Mouse (Mus musculus) megakaryocyte-erythroid progenitor cell, adult 5-6 weeks (primary cell): ENCODE data around the gene Cpvl. TPM values are rescaled to one million over a fixed set of nuclear protein-coding genes. Genes with fewer than 3 reads are reported as not detected.

Experiments
- ATAC-seq: replicated peaks from 2 replicates; pipeline ENCODE4 v1.8.0; 2016; ENCODE audit warnings: mild to moderate bottlenecking, inconsistent platforms; ENCODE audit not compliant: severe bottlenecking, poor library complexity, low FRiP score, low TSS enrichment
- total RNA-seq, 2 experiments: library from RNA; stranded (forward) in 1 of 2; stranded (reverse) in 1 of 2; fragments of 200-1000, 215-1000 nt in 1 of 2; fragments of >200 nt in 1 of 2; fragmentation: Nextera tagmentation in 1 of 2; gene quantifications; 2 replicates each; pipeline ENCODE4 v1.2.3; 2014 to 2017

Gene Cpvl
- total RNA-seq, 2 experiments from 2014 or later, result not detected

DNA sequence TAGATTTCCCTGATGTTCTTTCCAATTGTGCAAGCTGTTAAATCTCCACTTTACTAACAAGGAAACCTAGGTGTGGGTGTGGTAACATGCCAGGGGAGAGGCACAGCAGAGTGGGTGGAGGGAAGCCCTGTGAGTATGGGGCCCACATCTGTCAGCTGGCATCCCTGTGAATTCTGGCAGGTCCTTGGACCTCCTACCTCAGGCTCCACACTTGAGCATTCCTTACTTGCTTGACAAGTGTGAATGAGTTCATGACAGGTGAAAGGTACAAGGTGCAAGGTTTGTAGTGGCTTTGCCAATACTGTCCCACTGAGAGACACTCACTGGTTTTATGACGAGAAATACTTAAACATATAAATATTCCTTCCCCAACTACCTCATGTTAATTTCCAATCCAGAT, 4.4 kb downstream of the Cpvl start:
- ATAC-seq, result no peak

DNA sequence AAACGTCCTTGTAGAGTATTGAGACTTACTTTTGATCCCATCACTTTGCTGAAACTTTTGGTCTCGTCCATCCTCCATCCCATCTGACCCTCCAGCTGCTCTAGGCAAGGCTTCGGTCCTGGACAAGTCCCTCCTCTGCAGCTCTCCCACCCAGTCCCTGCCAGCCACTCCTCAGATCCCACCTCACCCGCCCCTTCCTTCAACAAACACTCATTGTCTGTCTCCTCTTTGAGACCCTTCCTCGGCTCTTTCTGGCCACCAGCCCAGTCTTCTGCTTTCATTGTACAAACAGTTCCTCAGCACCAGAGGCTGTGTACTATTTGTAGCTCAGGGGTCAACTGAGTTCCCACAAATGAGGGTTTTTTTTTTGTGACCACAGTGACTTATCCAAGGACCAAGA, 5.0 kb downstream of the Cpvl start:
- ATAC-seq, result no peak

DNA sequence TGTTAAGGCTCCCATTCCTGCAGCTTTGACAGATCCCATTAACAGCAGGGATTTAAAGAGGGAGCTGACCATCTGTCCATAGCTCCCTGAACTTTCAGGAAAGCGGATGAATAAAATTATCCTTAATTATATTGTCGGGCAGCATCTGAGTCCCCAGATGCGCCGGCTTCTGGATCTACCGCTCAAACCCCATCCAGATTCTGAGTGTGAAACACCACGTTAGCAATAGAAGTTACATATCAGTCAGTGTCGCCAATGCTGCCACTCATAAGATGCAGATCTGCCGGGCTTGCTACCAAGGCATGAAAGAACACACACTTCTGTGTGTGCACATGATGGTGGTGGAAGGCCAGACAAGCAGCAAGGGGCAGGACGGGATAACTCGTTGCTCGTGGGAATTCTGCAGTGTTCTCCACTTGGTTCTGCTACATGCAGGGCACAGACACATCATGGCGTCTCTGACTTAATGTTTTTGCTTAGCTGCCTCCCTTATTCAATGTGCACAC, 6.2 kb downstream of the Cpvl start:
- ATAC-seq, result no peak

- ATAC-seq, result no peak
Measured at GRCm38 (mm10) chr6:53971729-53972128, 6.7 kb downstream of the Cpvl start.

DNA sequence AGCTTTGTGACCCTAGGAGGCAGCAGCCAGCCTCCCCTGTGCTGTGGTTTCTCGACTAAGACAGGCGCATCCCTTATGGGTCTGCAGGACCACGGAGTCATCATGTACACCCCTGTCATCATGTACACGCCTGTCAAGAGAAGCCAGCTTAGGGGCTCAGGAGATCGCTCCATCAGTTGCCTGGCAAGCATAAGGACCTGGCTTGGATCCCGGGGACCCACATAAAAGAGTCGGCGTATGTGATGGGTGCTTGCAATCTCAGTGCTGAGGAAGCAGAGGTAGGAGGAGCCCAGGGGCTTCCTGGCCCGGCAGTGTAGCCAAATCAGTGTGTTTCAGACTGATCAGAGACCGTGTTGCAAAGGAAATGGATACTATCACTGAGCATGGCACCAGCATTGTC, 9.4 kb downstream of the Cpvl start:
- ATAC-seq, result no peak

DNA sequence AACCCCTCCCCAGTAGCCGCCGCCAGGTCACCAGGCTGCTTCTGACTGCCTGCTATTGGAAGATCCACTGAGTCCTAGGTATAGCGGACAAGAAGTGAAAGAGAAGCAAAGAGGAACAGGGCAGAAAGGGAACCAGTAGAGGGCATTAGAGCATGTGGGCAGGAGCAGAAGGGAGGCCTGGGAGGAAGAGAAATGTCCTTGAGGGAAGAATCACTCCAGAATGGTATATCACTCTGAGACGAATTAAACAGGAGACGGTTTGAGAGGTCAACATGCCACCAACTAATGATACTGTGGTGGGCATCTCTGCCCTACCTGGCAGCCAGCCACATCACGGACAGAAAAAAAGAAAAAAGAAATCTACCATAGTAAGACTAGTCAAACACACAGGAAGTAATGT, 9.9 kb downstream of the Cpvl start:
- ATAC-seq, result peak; percentile 34; the same call in 1 of the 2 replicates

DNA sequence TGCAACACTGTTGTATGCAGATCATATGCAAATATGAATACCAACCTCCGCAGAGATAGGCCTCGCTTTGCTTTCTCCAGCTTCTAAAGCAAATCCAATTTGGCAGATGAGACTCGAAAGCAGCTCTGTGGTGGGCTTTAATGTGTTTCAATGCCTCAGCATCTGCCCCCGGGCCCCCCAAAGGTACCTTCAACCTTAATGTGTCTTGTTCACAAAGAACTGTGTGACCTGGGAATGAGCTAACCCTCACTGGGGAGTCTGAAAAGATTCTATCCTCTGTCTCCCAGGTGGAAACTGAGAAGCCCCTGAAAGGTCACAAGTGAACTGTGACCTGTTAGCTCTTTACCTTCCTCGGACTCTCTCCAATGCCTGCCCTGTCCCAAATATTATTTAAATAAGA, 11.9 kb downstream of the Cpvl start:
- no peak for ATAC-seq

DNA sequence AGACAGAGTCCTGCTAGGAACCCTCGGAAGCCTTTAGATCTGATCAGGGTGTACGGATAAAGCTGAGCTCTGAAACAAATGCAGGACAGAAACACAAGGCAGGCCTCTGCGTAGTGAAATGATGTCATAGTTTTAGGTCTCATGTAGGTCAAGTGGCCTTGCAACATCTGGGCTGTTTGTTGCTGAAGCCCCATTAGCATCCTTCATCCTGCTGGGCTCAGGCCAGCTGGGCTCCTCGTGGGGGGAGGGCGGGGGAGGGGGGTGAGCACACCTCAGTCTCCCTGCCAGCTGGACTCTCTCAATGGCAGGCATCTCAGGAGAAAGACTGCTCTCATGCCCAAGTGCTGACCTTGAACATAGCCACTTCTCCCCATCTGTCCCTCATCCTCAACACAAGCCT, 12.6 kb downstream of the Cpvl start:
- ATAC-seq, result no peak

DNA sequence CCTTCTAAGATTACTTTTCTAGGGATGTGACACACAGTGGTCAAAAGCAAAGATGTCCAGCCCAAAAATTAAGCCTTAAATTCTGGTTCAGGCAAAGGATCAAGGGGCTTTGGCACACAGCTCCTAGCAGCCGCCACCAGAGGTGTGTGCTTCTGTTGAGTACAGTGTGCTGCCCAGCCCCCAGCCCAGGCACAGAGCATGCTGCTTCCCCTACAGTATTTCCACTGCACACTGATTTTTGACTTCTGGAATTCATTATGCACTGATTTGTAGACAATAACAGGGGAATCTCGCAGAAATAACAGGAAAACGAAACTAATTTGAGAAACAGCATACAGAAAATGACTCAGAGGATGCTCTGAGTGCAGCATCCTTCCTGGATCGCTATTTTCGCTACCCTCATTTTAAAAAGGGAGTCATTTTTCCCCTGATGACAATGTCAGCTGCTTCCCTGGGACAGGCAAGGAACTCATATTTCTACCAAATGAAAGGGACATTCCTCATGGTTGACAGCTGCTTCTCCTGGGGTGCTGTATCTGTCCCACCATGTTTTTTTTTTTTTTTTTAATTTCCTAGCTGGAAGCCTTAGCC, 14.5 kb downstream of the Cpvl start:
- no peak for ATAC-seq

DNA sequence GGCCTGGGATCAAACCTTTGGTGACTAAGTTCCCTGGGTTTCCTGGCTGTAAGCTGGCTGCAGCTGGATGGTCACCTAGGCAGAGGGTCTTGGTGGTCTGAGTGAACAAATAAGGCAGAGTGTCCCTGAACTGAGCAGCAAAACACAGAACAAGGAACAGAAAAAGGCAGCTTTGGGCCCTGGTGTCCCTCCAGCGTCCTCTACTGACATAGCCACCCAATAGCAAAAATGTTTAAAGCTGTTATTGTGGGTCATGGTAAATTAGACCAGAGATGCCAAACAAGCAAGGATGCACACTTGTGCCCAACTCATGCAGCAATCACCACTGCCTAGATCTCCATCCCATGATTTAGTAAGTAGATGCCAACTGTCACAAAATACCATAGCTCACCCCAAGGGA, 16.5 kb downstream of the Cpvl start:
- ATAC-seq, result no peak

DNA sequence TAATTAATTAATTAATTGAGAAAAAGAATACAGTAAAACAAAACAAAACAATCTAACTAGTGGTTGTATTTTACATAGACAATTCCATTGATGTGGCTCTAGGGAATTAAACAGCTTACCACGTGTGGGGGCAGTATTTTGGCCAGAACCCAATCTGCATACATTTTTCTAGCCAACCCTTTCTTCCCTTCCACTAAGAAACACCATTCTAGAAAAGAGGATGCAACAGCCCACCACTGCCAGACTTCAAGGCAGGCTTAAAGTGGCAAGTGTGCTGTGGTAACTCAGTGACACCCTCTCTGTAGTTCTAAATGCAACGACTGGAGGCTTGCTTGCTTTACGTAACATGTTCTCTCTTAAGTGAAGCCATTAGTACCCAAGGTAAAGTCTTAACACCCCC, 18.6 kb downstream of the Cpvl start:
- ATAC-seq, result no peak

DNA sequence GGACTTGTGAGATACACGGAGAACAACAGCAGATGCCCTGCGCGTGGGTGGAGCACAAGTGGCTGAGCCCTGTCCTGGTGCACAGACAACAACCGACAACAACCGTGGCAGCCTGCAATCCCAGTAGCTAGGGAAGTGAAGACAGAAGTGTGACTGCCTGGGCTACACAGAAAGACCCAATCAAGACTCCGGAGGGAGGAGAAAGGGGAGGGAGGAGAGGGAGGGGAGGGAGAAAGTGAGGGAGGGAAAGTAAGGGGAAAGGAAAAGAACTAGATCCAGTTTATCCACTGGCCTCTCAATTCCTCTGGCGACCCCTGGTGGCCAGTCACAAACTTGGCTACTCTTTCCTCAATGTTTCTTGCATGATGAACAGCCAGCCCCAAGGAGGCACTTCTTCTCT, 20.1 kb downstream of the Cpvl start:
- peak; percentile 64 for ATAC-seq

GRCm38 (mm10) chr6:53956513-53956912, 22.0 kb downstream of the Cpvl start:
- no peak for ATAC-seq

DNA sequence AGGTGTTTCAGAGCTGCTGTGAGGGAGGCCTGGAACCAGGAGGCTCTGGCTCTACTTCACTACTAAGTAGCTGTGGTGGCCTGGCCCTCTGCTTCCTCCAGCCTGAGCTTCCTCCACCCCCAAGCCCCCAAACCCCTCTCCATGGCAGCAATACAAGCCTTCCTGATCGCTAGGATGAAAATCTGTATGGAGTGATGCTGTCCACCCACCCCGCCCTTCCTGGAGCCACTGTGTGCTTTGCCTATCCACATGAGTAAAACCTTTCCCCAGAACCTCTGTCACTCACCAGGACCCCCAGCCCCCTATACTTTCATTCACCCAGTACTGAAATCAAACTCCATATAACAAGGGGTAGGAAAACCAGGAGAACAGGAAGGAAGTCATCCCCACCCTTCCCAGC, 22.6 kb downstream of the Cpvl start:
- ATAC-seq, result no peak

- ATAC-seq, result no peak
Measured at GRCm38 (mm10) chr6:53955271-53955670, 23.2 kb downstream of the Cpvl start.

GRCm38 (mm10) chr6:53954106-53954505, 24.4 kb downstream of the Cpvl start:
- ATAC-seq, result no peak

DNA sequence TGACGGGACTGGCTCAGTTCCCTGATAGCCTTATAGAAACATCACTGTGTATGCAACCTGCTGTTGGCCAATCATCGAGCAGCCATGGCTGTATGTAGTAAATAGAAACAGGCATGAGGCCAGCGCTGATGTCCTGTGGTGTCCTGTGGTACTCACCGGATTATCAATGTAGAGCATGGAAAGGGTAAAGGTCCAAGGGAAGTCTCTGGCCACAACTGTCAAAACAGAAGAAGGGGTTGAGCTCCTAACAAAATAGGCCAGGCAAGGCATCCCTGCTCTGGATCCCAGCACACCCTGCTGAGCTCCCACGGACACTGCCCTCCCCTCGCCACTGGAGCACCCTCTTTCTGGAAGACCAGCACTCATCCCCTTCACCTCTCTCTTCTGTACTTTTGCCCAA, 25.1 kb downstream of the Cpvl start:
- no peak for ATAC-seq

GRCm38 (mm10) chr6:53951421-53951820, 27.1 kb downstream of the Cpvl start:
- no peak for ATAC-seq

DNA sequence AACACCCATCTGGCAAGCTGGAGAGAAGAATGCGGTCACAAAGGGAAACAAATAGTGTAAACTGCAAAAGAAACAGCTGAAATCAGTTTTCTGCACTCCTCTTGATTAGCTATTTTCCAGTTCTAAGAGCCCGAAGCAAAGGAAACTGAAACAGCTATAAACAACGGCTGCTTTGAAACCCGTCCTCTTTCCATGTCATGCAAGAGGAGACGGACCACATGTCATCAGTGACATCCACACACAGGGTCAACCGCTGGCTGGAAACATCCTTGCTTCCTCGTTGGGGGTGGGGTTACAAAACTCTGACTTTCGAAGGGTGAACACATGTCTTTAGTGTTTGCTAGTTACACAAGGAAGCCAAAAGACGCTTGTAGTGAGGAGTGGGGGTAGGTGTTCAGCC, 27.6 kb downstream of the Cpvl start:
- ATAC-seq, result no peak

DNA sequence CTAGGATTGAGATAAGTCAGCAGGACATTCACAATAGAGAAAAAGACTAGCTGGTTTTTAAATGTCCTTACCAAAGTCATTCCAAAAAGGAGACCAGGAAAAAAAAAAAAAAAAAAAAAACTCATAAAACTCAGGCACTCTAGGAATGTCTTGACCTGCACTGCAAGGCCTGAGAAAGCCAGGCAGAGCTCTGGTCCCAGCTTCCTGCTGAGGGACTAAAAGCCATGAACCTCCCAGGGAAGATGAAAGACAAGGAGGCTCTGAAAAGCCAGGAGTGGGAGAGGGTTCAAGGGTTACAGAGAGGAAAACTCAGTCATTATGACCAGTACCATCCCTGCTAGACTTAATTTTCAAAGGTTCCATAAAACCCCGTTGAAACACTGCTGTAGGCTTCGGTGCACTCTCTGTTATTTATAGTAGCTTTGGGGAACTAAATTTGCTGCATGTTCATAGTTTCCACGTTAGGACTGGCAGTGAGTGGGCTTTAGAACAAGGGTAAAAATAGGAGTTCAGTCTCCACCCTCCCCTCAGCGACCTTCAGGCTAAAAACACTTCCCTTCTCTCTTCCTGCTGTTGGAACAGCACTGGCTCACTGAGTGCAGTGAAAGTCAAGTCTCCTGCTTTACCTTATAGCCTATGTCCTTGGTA, 30.0 kb downstream of the Cpvl start:
- ATAC-seq, result no peak

GRCm38 (mm10) chr6:53944887-53945286, 33.6 kb downstream of the Cpvl start:
- no peak for ATAC-seq
